Mouse (Mus musculus) hindbrain, postnatal 0 days (tissue): Measurements from ENCODE around the gene Mettl7a3. TPM values are rescaled to one million over a fixed set of nuclear protein-coding genes. Genes with fewer than 3 reads are reported as not detected.
"Not testable (repeated sequence)": the region's sequence is repeated elsewhere in the genome, so short reads cannot be mapped to it uniquely, and the experiment has no call there.

Experiments
- ATAC-seq: fragments of 200-750 bp; cut with Nextera tagmentation; 2 replicates; pipeline ENCODE4 v1.8.0; 2017; ENCODE audit warnings: mild to moderate bottlenecking, moderate TSS enrichment, moderate library complexity
- DNase-seq: peaks from one replicate; pipeline ENCODE4 v3.0.0-alpha.2; 2015; ENCODE audit warnings: low spot score
- H3K27ac ChIP-seq: fragments of 300-500 bp; sonication (generic); 2 replicates; pipeline ENCODE4 v1.5.1; 2014; ENCODE audit warnings: mild to moderate bottlenecking
- H3K27me3 ChIP-seq: fragments of 300-500 bp; sonication (generic); 2 replicates; pipeline ENCODE4 v1.6.1; 2014; ENCODE audit warnings: low read length, mixed read lengths; ENCODE audit not compliant: insufficient read depth
- H3K36me3 ChIP-seq: fragments of 300-500 bp; sonication (generic); 2 replicates; pipeline ENCODE4 v1.6.1; 2014; ENCODE audit warnings: low read length, mixed read lengths; ENCODE audit not compliant: insufficient read depth
- H3K4me1 ChIP-seq: fragments of 300-500 bp; sonication (generic); 2 replicates; pipeline ENCODE4 v1.6.1; 2014; ENCODE audit warnings: antibody characterized with exemption, low read length, mixed read lengths; ENCODE audit not compliant: insufficient read depth
- H3K4me2 ChIP-seq: fragments of 300-500 bp; sonication (generic); 2 replicates; pipeline ENCODE4 v1.6.1; 2014; ENCODE audit warnings: low read depth, mild to moderate bottlenecking, low read length, moderate library complexity, mixed read lengths
- H3K4me3 ChIP-seq: fragments of 300-500 bp; sonication (generic); 2 replicates; pipeline ENCODE4 v1.5.1; 2014; ENCODE audit warnings: low read length
- H3K9ac ChIP-seq: fragments of 300-500 bp; sonication (generic); replicated peaks from 2 replicates; pipeline ENCODE4 v1.6.1; 2014; ENCODE audit warnings: mild to moderate bottlenecking, low read length, moderate library complexity, mixed read lengths
- H3K9me3 ChIP-seq: fragments of 300-500 bp; sonication (generic); 2 replicates; pipeline ENCODE4 v1.6.1; 2016; ENCODE audit warnings: low read length, mixed read lengths
- CTCF ChIP-seq: IDR thresholded peaks from 2 replicates; pipeline ENCODE4 v1.5.1; 2016; ENCODE audit warnings: antibody characterized with exemption, control low read depth, low read depth
- WGBS: fragments of 180-500 bp; shearing (Covaris S2); extraction: QIAGEN DNeasy Blood & Tissue Kit; methylation state at CpG from one replicate; pipeline ENCODE4 v1.1.7; 2014; 5-methylcytosine and 5-hydroxymethylcytosine counted together
- polyA plus RNA-seq: library from polyadenylated mRNA; unstranded; fragments of >200 nt; fragmentation: Nextera tagmentation; extraction: Ambion mirVana; gene quantifications from 2 replicates; pipeline ENCODE4 v1.2.1, GENCODE M21; 2015
- total RNA-seq: library from RNA; depleted of rRNA; stranded (reverse); fragments of >200 nt; gene quantifications from 2 replicates; pipeline ENCODE4 v1.2.3, GENCODE M21; 2014

Mettl7a3 gene
- total and polyA plus RNA-seq, 2 experiments from 2014 or later, result 0.25 to 1.2 TPM

DNA sequence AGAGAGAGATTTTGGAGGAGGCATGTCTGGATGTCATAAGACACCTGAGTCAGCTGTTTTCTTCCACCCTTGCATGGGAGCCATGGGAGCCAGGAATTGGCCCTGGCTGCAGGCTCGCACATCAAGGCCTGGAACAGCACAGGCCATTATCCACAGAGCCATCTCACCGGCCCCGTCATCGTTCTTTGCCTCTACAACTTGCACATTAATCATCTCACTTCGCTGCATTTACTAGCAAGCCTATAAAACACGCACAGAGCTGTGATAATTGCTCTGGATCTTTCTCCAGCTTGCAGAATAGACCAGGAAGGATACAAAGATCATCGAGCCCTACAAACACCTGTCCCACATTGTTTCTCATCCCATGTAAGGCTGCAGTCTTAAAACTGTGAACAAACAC, 4.0 kb upstream of the Mettl7a3 start:
- no peak overlapping the region for H3K4me3 ChIP-seq
- no peak overlapping the region for H3K27ac ChIP-seq
- DNase-seq (no peak), ATAC-seq (no peak)
- H3K36me3 ChIP-seq, result no peaks in the 10 kb centered on the region
- no peaks in the 10 kb centered on the region for H3K27me3 ChIP-seq
- H3K9me3 ChIP-seq, result no peaks in the 10 kb centered on the region
- H3K4me1 ChIP-seq, result no peaks in the 10 kb centered on the region
- no peak overlapping the region for H3K9ac ChIP-seq
- 68% methylated on average over 7 of the region's 7 CpGs for WGBS
- no peak for TF ChIP-seq CTCF
- no peak overlapping the region for H3K4me2 ChIP-seq

DNA sequence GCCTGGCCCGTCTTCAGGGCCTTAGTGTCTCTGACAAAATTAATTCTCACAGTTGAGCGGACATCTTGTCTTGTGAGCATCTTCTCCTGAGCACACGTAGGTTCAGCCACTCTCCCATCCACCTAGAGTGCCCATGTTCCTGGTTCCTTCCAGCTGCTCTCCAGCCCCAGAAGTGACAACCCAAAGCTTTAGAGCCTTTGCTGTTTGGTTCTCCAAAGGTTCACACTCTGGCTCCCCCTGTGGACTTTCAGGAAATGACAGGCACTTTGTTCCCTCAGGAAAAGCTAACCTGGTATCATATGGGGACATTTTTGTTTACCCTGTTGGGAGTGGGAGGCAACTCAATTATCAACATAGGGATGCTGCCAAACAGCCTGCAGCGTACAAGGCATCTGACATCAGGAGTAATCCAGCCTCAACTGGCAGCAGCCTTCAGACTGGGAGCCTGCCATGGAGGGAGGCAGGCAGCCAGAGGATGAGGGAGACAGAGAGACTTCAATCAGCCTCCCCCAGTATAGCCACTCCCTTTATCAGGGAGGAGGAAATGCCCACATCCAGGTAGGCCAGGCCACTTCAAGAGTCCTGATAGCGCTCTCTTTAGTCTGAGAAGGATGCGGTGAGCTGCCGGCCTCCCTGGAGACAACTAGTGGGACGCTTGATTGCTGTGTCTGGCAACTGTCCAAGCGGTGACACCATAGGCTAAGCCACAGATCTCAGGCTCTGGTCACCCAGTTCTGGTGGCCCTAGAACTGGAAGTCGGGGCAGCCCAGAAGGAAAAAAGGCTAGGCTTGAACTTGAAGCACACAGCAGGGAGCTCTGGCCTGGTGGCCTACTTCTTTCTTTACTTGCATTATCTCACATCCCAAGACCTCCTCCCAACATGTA, 2.4 kb upstream of the Mettl7a3 start:
- H3K4me2 ChIP-seq, DNase-seq, H3K9me3 ChIP-seq, H3K4me3 ChIP-seq, H3K9ac ChIP-seq, H3K27me3 ChIP-seq, H3K36me3 ChIP-seq, H3K27ac ChIP-seq, H3K4me1 ChIP-seq: not testable (repeated sequence)
- peak; percentile 23; the same call in 1 of the 2 replicates for TF ChIP-seq CTCF
- WGBS, result 34% methylated on average over 2 of the region's 10 CpGs
- ATAC-seq, result peak; percentile 70

DNA sequence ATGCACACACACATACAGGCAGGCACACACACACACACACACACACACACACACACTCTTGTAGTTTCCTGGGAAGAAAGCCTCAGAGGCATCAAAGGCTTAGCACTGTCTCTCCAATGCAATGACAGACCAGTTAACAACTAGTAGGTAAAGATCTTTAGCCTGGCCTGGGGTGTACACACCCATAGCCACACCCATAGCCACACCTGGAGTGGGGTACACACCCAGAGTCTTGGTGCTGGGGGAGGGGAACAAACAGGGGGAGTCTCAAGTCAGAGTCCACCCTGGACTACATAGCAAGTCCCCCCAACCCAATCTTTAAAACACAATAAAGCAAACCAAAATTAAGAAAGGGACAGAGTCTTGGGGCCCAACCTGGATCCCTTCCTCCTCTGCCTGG, 2.6 kb downstream of the Mettl7a3 start:
- not testable (repeated sequence) for DNase-seq, H3K27me3 ChIP-seq, H3K36me3 ChIP-seq, H3K4me2 ChIP-seq, H3K9ac ChIP-seq, H3K9me3 ChIP-seq, H3K27ac ChIP-seq, ATAC-seq, H3K4me1 ChIP-seq, H3K4me3 ChIP-seq

DNA sequence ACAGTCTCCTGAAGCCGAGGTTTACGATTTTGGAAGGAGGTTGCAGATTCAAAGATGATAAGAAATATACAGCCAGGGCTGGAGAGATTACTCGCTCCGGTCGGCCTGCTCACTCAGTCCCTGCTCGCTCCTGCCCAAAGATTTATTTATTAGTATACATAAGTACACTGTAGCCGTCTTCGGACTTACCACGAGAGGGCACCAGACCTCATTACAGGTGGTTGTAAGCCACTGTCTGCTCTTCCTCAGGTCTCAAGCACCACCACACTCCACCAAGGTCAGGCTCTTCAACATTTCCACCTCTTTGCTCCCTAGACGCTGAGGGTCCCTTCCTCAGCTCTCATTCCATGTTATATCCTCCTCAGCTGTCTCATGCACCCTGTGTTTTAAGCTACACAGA, 3.1 kb downstream of the Mettl7a3 start:
- H3K4me1 ChIP-seq, ATAC-seq, H3K27ac ChIP-seq, H3K9me3 ChIP-seq, H3K4me2 ChIP-seq, H3K4me3 ChIP-seq, H3K27me3 ChIP-seq, H3K36me3 ChIP-seq, H3K9ac ChIP-seq: not testable (repeated sequence)
- TF ChIP-seq CTCF, result peak; percentile 57
- peak; percentile 49 for DNase-seq
- WGBS, result 32% methylated on average over 9 of the region's 10 CpGs

DNA sequence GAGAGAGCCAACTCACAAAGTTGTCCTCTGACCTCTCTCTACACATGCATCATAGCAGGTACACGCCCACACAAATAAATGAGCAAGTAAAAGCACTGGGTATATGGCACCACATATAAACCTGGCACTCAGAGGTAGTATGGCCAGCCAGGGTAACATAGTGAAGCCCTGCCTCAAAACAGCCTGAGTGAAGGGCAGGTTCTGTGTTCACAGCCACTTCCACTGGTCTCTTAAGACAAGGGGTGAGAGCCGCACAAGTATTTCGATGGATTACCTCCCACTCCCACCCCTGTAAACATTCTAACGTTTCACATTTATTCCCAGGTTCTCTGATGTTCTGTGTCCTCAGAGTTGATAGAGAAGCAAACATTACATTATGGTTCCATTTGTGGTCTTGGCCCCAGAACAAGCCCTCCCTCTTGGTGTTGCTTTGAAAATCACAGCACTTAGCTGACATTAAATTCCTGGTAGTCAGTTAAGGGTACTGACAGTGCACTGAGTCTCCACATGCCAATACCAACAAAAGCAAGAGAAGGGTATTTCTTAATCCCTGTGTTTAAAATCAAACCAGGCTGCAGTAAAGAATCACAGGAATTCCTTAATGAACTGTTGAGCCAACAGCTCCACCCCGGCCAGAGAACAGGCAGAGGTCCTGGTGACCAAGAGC, 6.7 kb downstream of the Mettl7a3 start:
- not testable (repeated sequence) for H3K9ac ChIP-seq, ATAC-seq, H3K4me2 ChIP-seq, H3K9me3 ChIP-seq, H3K27me3 ChIP-seq, H3K4me3 ChIP-seq, H3K4me1 ChIP-seq, H3K36me3 ChIP-seq, DNase-seq, H3K27ac ChIP-seq
- 77% methylated on average over 4 of the region's 5 CpGs for WGBS

DNA sequence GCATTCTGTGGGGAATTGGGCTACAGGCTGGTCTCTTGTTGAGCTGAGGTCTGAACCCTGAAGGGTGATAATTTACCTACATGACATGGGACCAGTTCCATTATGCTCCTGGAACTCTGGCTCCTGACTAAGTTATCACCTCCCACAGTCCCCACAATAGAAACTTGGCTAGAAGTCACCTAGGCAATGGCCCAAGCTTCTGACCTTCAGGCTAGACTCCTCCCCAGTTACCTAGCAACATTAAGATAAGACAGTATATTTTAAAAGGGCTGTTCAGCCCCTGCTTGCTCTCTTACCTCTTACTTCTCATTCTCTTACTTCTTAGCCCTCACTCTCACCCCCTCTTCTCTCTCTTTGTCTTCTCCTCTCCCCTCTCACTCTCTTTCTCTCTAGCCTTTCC, 10.8 kb downstream of the Mettl7a3 start:
- Histone ChIP-seq H3K9me3 (no peaks in the 10 kb centered on the region), H3K4me1 (no peaks in the 10 kb centered on the region), H3K4me3 (no peak overlapping the region), H3K4me2 (no peak overlapping the region), H3K36me3 (no peaks in the 10 kb centered on the region), H3K9ac (no peak overlapping the region), H3K27me3 (no peaks in the 10 kb centered on the region), H3K27ac (no peak overlapping the region)
- ATAC-seq (no peak), DNase-seq (no peak)
- no peak for TF ChIP-seq CTCF

DNA sequence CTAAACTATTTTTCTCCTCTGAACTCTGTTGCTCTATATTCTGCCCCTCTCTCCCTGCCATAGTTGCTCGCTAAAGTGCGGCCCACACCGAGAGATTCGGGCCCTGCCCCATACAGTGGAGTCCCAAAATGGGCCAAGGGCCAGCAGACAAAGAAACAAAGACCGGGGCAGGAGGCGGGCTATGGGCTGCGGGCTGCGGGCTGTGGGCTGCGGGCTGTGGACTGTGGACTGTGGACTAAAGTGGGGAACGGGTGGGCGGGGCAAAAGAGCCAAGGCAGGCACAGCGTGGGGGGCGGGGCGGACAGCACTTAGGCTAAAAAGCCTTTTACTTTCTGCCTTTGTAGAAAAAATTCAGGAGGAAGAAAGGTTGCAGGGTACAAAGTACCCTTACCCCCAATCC, 12.0 kb downstream of the Mettl7a3 start:
- Histone ChIP-seq H3K27me3 (no peaks in the 10 kb centered on the region), H3K4me2 (no peak overlapping the region), H3K27ac (no peak overlapping the region), H3K9ac (no peak overlapping the region), H3K4me1 (no peaks in the 10 kb centered on the region), H3K4me3 (no peak overlapping the region), H3K36me3 (no peaks in the 10 kb centered on the region), H3K9me3 (no peaks in the 10 kb centered on the region)
- no peak for DNase-seq
- no peak for ATAC-seq
- no peak for TF ChIP-seq CTCF
- WGBS, result 60% methylated on average over 14 of the region's 14 CpGs
